Mouse (Mus musculus): ENCODE measurements around the gene Col5a1.

Col5a1 gene

GRCm38 (mm10) chr2:27981066-27981465 lies 94.8 kb downstream of the Col5a1 start:
- no peak for DNase-seq

GRCm38 (mm10) chr2:27981621-27982535 lies 95.7 kb downstream of the Col5a1 start:
- no peak for DNase-seq

- no peak for DNase-seq
Measured at GRCm38 (mm10) chr2:27983093-27983492, 96.9 kb downstream of the Col5a1 start.

- DNase-seq = peak; percentile 50
Measured at GRCm38 (mm10) chr2:27983884-27984283, 97.7 kb downstream of the Col5a1 start.

GRCm38 (mm10) chr2:27986751-27987150 lies 100.5 kb downstream of the Col5a1 start:
- no peak for DNase-seq

- DNase-seq = peak; percentile 71
Measured at GRCm38 (mm10) chr2:27990430-27991211, 104.4 kb downstream of the Col5a1 start.

- peak; percentile 24 for DNase-seq
Measured at GRCm38 (mm10) chr2:27993416-27993815, 107.2 kb downstream of the Col5a1 start.

GRCm38 (mm10) chr2:27999996-28000583 lies 113.9 kb downstream of the Col5a1 start:
- DNase-seq = no peak

GRCm38 (mm10) chr2:28000660-28001059 lies 114.4 kb downstream of the Col5a1 start:
- DNase-seq = no peak

- DNase-seq = no peak
Measured at GRCm38 (mm10) chr2:28001206-28001605, 115.0 kb downstream of the Col5a1 start.

- no peak for DNase-seq
Measured at GRCm38 (mm10) chr2:28005187-28005586, 119.0 kb downstream of the Col5a1 start.

GRCm38 (mm10) chr2:28008261-28008660 lies 122.0 kb downstream of the Col5a1 start:
- DNase-seq = peak; percentile 66

GRCm38 (mm10) chr2:28012367-28012766 lies 126.1 kb downstream of the Col5a1 start:
- DNase-seq = no peak

- no peak for DNase-seq
Measured at GRCm38 (mm10) chr2:28014778-28015177, 128.6 kb downstream of the Col5a1 start.

- no peak for DNase-seq
Measured at GRCm38 (mm10) chr2:28024416-28024815, 138.2 kb downstream of the Col5a1 start.

- peak; percentile 56 for DNase-seq
Measured at GRCm38 (mm10) chr2:28025776-28026175, 139.6 kb downstream of the Col5a1 start.

GRCm38 (mm10) chr2:28031860-28032259 lies 145.6 kb downstream of the Col5a1 start:
- no peak for DNase-seq

- DNase-seq = no peak
Measured at GRCm38 (mm10) chr2:28032469-28032868, 146.2 kb downstream of the Col5a1 start.

GRCm38 (mm10) chr2:28034011-28034710 lies 147.9 kb downstream of the Col5a1 start:
- DNase-seq = no peak

- no peak for DNase-seq
Measured at GRCm38 (mm10) chr2:28036788-28037187, 150.6 kb downstream of the Col5a1 start.

- DNase-seq = no peak
Measured at GRCm38 (mm10) chr2:28037505-28038390, 151.5 kb downstream of the Col5a1 start.
